Mouse (Mus musculus) testis, adult 2 months (tissue): ENCODE results near the gene Lrrc20.

Source experiments
- CTCF ChIP-seq: fragments of 200-500 bp; IDR thresholded peaks from 2 replicates; pipeline ENCODE4 v1.5.1; 2012; ENCODE audit warnings: low read depth, mild to moderate bottlenecking, inconsistent platforms, low read length, moderate library complexity; ENCODE audit not compliant: control insufficient read depth, insufficient read depth, insufficient replicate concordance
- POLR2A ChIP-seq: fragments of 200-500 bp; IDR thresholded peaks from 2 replicates; pipeline ENCODE4 v1.6.1; 2012; ENCODE audit warnings: low read depth, mild to moderate bottlenecking, inconsistent platforms, low read length, moderate library complexity; ENCODE audit not compliant: control insufficient read depth

GRCm38 (mm10) chr10:61426251-61426757, 49.3 kb upstream of the Lrrc20 start:
- TF ChIP-seq POLR2A (no peak), CTCF (no peak)
